In genomic region chr2:33130141-33130525, GRCm38 (mm10) we compare ENCODE assay signal across 8 mouse cellular contexts. TPM values are rescaled to one million over a fixed set of nuclear protein-coding genes. Genes with fewer than 3 reads are reported as not detected.
DNase-seq lines count a peak whose midpoint lies in the region; ATAC-seq and TF ChIP-seq lines count a peak whose summit lies in the region.

No protein-coding gene starts in this region.

- no peak for DNase-seq in kidney, adult 2 months
- DNase-seq in kidney, adult 8-10 months = no peak
- peak; percentile 9 for DNase-seq in WW6 (ENCODE audit: low read depth, low spot score)
- no peak for DNase-seq in right cerebral cortex, postnatal 4 days
- no peak for DNase-seq in right cerebral cortex, postnatal 10 days (ENCODE audit: low spot score in 2 of 2)
- DNase-seq in adrenal gland, postnatal 10 days = no peak

- TF ChIP-seq CTCF in kidney, adult 2 months (conservative IDR thresholded peaks at IDR 0.05; ENCODE audit: insufficient read depth, insufficient read length, low read depth, low read length) = no peak

- H3K36me3 ChIP-seq in kidney, adult 2 months (ENCODE audit: control insufficient read depth, insufficient read depth, low read length) = no peaks in the 10 kb centered on the region
- H3K36me3 ChIP-seq in forebrain, embryonic 13.5 days (ENCODE audit: poor library complexity, severe bottlenecking) = no peaks in the 10 kb centered on the region
- no peaks in the 10 kb centered on the region for H3K36me3 ChIP-seq in liver, embryonic 15.5 days (replicated peaks)

- whole genome bisulfite sequencing in kidney, adult 2 months = under 1% methylated on average over 33 of the region's 33 CpGs
- WGBS in forebrain, embryonic 13.5 days = under 1% methylated on average over 31 of the region's 33 CpGs
- WGBS in liver, embryonic 15.5 days (ENCODE audit: insufficient replicate concordance) = 1% methylated on average over 33 of the region's 33 CpGs

- no peaks in the 10 kb centered on the region for H3K27me3 ChIP-seq in kidney, adult 2 months (replicated peaks; ENCODE audit: control insufficient read depth, insufficient read depth, low read length)
- peaks cover 36% of the 10 kb centered on the region for H3K27me3 ChIP-seq in forebrain, embryonic 13.5 days
- peaks cover 46% of the 10 kb centered on the region for H3K27me3 ChIP-seq in liver, embryonic 15.5 days

- peaks cover 4% of the 10 kb centered on the region; the same call in 1 of the 2 replicates for H3K4me1 ChIP-seq in kidney, adult 2 months (ENCODE audit: control insufficient read depth, insufficient read depth, low read length)
- peaks cover 18% of the 10 kb centered on the region for H3K4me1 ChIP-seq in forebrain, embryonic 13.5 days
- H3K4me1 ChIP-seq in liver, embryonic 15.5 days (replicated peaks) = peaks cover 26% of the 10 kb centered on the region

- TF ChIP-seq POLR2A in kidney, adult 2 months (IDR thresholded peaks at IDR 0.05; ENCODE audit: low read depth, low read length) = no peak

- H3K9ac ChIP-seq in forebrain, embryonic 13.5 days = peak overlapping the region; percentile 78
- peak overlapping the region; percentile 40 for H3K9ac ChIP-seq in liver, embryonic 15.5 days

- H3K4me2 ChIP-seq in forebrain, embryonic 13.5 days = peak overlapping the region; percentile 100
- peak overlapping the region; percentile 95 for H3K4me2 ChIP-seq in liver, embryonic 15.5 days

- ATAC-seq in forebrain, embryonic 13.5 days = no peak; the same call in 1 of the 2 replicates
- 0 out of 2 replicates have a peak, but pooled peaks have one; percentile 0 for ATAC-seq in liver, embryonic 15.5 days (ENCODE audit: insufficient read depth)

- no peak overlapping the region for H3K27ac ChIP-seq in kidney, adult 2 months (ENCODE audit: insufficient read depth, low read depth, low read length)
- no peak overlapping the region for H3K27ac ChIP-seq in forebrain, embryonic 13.5 days
- H3K27ac ChIP-seq in liver, embryonic 15.5 days (replicated peaks) = no peak overlapping the region

- H3K4me3 ChIP-seq in kidney, adult 2 months (ENCODE audit: insufficient read depth, low read depth, low read length) = peak overlapping the region; percentile 46
- peak overlapping the region; percentile 67 for H3K4me3 ChIP-seq in forebrain, embryonic 13.5 days
- H3K4me3 ChIP-seq in liver, embryonic 15.5 days (replicated peaks) = peak overlapping the region; percentile 63

- no peaks in the 10 kb centered on the region for H3K9me3 ChIP-seq in forebrain, embryonic 13.5 days (replicated peaks)
- H3K9me3 ChIP-seq in liver, embryonic 15.5 days (replicated peaks) = no peaks in the 10 kb centered on the region

RNA-seq across cellular contexts. Expression of gene Garnl3, which starts 1.3 kb away (rescaled TPM):
- 1.1 and 1.2 TPM in 2 replicates for polyA plus RNA-seq in kidney, adult 2 months (2012; rRNA removed)
- 12.1 and 12.2 TPM in 2 replicates for polyA plus RNA-seq in forebrain, embryonic 13.5 days (2015; fragmentation: Nextera tagmentation; extraction: Ambion mirVana)
- polyA plus RNA-seq in liver, embryonic 15.5 days (2015; fragmentation: Nextera tagmentation; extraction: Ambion mirVana) = 0.86 and 0.89 TPM in 2 replicates
- total RNA-seq in adrenal gland, postnatal 10 days (2021) = 10 to 100 TPM; 16.4 to 29.5 TPM
